Mouse (Mus musculus): Measurements from ENCODE around the gene Lrrc4c. TPM values are rescaled to one million over a fixed set of nuclear protein-coding genes. Genes with fewer than 3 reads are reported as not detected.
A peak's percentile ranks its signal among the peaks of the same experiment; 100 is the strongest.

Lrrc4c gene
- total RNA-seq (2022): 100 to 1,000 TPM; 111 to 132 (median 118) TPM

DNA sequence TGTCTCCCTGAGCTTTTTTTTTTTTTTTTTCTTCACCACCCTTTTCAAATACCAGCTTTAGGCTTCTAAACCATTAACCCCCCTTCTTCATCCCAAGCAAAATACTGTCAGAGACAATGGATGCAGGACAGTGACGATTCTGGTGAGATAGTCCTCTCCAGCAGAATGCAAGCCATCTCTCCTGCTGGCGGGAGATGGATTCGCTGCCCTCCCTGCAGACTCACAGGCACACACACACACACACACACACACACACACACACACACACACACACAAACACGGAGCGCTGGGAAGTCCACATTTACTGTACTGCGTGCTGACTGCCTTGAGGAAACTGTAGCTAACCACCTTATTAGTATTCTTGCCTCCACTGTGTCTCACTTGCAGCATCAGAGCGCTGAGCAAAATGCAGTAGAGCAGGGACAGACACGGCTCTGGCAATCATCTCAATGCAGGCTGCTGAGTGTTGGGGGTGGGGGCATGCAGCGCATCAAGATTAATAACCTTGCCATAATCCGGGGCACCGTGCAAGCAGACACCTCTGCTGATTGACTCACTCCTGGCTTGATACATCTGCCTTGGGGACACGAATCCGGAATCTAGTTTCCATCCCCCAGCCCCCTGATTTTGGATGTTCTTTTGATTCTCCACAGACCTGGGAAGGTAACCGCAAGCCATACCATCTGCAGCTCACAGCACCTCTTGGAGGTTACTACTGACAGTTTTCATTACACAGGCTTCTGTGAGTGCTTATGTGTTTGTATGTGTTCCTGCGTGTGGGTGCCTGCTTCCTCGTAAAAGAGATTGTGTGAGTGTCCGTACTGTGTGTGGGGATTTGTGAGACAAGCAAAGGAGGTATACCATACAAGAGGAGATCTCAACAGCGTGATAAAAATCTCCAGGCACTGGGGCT, at the start of gene Lrrc4c:
Gene Lrrc4c, plus strand, starts transcription at position 783 of the 913 bp plus-strand sequence.
- DNase-seq (ENCODE audit: low spot score in 2 of 2): peak; percentile 49 to 54

DNA sequence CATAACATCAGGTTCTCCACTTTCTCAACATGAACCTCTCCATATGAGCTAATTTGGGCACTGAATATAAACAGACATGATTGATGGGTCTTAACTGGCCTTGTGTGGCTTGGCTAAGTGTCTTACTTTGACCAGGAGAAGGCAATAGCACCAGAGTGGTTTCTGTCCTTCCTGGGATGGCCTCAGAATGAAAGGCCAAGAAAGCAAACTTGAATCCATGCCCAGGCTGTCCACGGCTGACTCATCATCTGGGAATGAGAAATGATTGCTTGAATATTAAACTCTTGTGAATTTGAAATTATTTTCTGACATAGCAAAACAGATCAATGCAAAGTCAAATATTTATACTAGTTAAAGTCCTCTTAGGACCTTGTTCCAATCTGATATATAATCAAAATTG, 42.9 kb upstream of the Lrrc4c start:
- DNase-seq (ENCODE audit: low spot score in 2 of 2): no peak

GRCm38 (mm10) chr2:96282926-96283325, 35.0 kb upstream of the Lrrc4c start:
- DNase-seq (ENCODE audit: low spot score in 2 of 2): no peak

DNA sequence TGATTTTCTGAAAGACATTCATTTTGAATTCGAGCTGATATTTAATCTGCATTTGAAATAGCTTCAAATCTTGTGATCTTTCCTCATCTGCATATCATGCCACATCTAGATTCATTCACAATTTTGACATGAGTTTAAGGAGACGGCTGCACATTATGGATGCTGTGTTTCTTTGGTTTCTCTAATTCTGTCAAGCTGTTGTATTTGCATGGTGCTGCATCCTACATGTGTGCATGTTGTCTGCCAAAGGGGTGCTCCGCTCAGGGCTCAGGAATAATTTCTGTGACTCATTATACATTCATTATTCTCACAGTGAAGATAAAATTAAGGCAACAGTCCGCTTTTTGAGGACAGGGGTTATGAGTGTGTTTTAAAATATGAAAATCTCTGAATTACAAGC, 30.5 kb upstream of the Lrrc4c start:
- DNase-seq (ENCODE audit: low spot score in 2 of 2): no peak

GRCm38 (mm10) chr2:96290541-96290940, 27.4 kb upstream of the Lrrc4c start:
- no peak for DNase-seq (ENCODE audit: low spot score in 2 of 2)

GRCm38 (mm10) chr2:96315034-96315433, 2.9 kb upstream of the Lrrc4c start:
- DNase-seq (ENCODE audit: low spot score in 2 of 2): no peak

DNA sequence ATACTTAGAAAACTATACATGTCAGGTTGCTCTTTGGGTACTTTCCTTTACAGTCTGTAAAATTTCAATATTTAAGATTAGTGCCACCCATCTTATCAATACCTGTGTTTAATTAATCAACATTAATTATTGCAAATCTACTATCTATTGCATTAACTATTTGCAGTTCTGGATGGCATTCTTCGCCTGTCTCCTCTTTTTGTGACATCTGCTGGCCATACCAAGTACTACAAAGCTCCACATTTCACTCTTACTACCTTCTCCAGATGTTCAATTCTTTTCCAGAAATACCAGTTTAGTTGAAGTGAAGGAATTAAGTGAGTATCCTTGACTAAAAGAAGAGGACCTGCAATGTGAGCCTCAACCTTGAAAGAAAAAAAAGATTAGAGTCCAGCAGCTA, 1.4 kb upstream of the Lrrc4c start:
- DNase-seq (ENCODE audit: low spot score in 2 of 2): no peak

GRCm38 (mm10) chr2:96318556-96318955, 587 bp downstream of the Lrrc4c start:
- DNase-seq (ENCODE audit: low spot score in 2 of 2): no peak

GRCm38 (mm10) chr2:96319201-96319600, 1.2 kb downstream of the Lrrc4c start:
- DNase-seq (ENCODE audit: low spot score in 2 of 2): peak in 1 of 2 experiments; percentile 29

GRCm38 (mm10) chr2:96319649-96320048, 1.7 kb downstream of the Lrrc4c start:
- DNase-seq (ENCODE audit: low spot score in 2 of 2): no peak

GRCm38 (mm10) chr2:96334652-96335051, 16.7 kb downstream of the Lrrc4c start:
- no peak for DNase-seq (ENCODE audit: low spot score in 2 of 2)

- no peak for DNase-seq (ENCODE audit: low spot score in 2 of 2)
These were observed 19.4 kb downstream of the Lrrc4c start for GRCm38 (mm10) chr2:96337354-96337753.

DNA sequence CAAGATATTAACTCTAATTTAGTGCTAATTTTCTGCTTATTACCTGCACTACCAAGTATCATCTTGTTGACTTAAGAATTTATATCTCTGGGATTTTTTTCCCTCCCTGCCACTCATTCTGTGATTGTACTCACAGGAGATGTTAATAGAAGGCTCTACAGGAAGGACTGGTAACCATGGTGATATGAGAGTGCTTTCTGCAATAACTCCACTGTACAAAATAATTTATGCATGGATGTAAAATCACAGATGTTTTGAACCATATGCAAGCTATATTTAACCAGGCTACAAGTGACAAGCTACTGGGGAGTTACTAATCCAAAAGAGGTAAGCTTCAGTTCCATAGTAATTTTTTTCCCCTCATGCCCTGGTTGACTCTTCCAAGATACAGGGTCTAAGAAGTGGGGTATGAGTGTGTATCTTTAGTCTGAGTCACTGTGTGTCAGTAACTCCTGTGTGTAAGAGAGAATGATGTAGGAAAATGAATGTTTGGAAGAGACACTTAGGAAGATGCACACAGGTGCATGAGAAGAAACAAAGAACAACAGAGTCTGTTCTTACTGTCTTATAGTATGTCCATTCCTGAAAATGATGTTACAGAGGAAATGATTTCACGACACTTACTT, 83.3 kb downstream of the Lrrc4c start:
- no peak for DNase-seq (ENCODE audit: low spot score in 2 of 2)

DNA sequence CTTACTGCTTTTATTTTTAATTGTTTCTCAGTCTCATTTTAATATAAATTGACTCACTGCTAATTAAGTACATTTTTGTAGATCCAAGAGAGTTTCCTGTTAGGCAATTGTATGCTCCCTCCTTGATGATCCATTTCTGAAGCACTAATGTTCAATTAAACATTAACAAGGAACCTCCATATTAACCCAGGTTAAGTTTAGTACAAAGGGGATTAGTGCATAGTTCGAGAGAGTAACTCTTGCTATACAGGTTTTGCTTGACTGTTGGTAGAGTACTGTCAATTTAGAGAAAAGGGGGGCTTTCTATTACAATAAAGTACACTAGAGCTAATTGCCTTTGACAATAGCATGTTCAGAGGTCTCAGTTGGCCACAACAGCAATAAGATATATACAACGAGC, 84.5 kb downstream of the Lrrc4c start:
- no peak for DNase-seq (ENCODE audit: low spot score in 2 of 2)

DNA sequence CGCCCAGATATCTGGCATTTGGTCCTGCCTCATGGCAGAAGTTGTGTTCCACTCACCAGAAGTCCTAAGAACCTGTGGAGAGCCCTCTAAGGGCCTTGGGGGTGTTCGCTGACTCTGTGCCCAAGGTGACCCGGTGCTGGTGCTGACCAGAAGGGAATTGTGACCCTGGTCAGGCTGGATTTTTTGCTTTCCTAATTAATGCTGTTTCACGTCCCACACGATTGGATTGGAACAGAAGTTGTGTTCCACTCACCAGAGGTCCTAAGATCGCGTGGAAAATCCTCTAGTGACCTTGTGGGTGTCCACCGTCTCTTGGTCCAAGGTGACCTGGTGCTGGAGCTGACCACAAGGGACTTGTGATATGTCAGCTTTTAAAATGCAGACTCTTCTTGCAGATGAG, 88.9 kb downstream of the Lrrc4c start:
- no peak for DNase-seq (ENCODE audit: low spot score in 2 of 2)

DNA sequence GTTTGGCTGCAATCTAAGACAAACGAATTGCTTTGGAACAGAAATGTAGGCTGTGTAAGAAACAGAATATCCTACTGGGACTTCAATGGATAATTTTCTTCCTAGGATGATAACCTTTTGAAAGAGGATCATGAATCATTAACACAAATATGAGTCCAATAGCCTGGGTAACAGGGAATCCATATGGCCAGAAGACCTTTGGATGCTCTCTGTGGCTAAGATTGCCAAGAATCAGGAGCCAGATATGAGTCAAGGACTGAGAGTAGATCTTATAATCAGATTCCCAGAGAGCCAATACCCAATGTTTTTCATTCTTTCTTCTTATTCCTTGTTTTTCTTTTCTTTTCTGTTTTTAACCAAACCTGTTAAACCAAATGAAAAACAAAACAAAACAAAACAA, 93.2 kb downstream of the Lrrc4c start:
- no peak for DNase-seq (ENCODE audit: low spot score in 2 of 2)

- no peak for DNase-seq (ENCODE audit: low spot score in 2 of 2)
These were observed 143.6 kb downstream of the Lrrc4c start for GRCm38 (mm10) chr2:96461566-96461965.

- DNase-seq (ENCODE audit: low spot score in 2 of 2): peak in 1 of 2 experiments; percentile 19
These were observed 157.7 kb downstream of the Lrrc4c start for GRCm38 (mm10) chr2:96475674-96476073.

DNA sequence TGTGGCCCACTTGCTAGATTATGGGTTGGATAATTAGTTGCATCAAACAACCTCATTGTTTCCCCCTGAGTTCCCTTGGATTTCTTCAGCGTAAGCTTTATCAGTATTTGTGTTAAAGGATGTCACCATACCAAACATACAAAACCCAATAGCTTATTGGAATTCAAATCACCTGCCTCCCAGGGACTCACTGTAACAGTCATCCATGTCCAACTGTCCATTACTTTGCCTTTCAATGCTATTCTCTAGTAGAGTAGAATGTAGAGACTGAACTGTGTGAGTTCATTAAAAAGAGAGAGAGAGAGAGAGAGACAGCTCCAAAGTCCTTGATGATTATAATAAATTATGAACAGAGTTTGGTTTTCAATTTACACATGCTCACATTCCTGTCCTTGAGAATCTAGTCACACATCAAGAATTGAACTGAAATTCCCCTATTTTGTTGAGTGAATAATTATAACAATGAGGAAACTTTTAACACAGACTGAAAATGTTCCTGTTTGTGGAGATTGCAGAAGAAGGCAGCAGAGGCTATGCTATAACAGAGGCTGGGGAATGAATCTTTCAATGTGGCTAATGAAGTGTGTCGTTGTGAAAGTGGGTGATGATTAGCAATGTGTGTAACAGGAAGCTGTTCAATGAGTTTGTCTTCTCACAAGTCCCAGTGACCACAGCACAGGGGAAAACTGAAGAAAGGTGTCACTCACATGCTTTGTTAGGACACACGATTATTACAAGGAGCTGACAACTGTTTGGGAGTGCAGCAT, 181.3 kb downstream of the Lrrc4c start:
- DNase-seq (ENCODE audit: low spot score in 2 of 2): no peak

- peak in 1 of 2 experiments; percentile 12 for DNase-seq (ENCODE audit: low spot score in 2 of 2)
These were observed 186.2 kb downstream of the Lrrc4c start for GRCm38 (mm10) chr2:96504140-96504539.

- no peak for DNase-seq (ENCODE audit: low spot score in 2 of 2)
These were observed 187.7 kb downstream of the Lrrc4c start for GRCm38 (mm10) chr2:96505641-96506040.

- DNase-seq (ENCODE audit: low spot score in 2 of 2): peak in 1 of 2 experiments; percentile 30
These were observed 191.0 kb downstream of the Lrrc4c start for GRCm38 (mm10) chr2:96508991-96509390.
